Mouse (Mus musculus): ENCODE measurements at regions not wholly inside any gene's neighbourhood (a gene's known extent, or its start where the extent isn't known, plus 50 kb on each side); places are given as distances from the start of the nearest gene placed in this dataset.

DNA sequence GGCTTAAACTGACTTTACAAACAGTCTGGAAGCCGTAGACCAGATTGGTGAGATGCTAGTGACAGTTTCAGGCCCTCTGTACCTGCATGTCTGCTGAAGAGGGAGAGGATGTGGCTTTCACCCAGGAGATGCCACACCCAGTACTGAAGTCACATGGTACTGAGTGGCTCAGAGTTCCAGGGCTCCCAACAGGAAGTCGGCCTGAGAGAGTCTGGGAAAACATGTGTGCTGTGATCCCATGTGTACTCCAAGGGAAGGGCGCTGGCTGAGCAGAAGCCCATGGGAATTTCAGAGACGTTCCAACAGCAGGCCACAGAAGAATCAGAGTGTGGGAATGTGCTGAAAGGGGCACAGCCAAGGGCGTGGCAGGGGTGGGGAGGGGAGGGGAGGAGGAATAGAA lies 120.7 kb upstream of the Spdye4c start:
- no peak overlapping the region for H3K4me3 ChIP-seq (replicated peaks; ENCODE audit: low read length)
- H3K27me3 ChIP-seq (ENCODE audit: insufficient read depth, low read length): peaks cover 2% of the 10 kb centered on the region; the same call in 1 of the 2 replicates
- H3K36me3 ChIP-seq (ENCODE audit: insufficient read depth, low read length): no peaks in the 10 kb centered on the region
- peaks cover 29% of the 10 kb centered on the region for H3K4me1 ChIP-seq (replicated peaks; ENCODE audit: low read depth, low read length)
- no peaks in the 10 kb centered on the region for H3K9me3 ChIP-seq (ENCODE audit: low read length)
- TF ChIP-seq NANOG (IDR thresholded peaks at IDR 0.05; ENCODE audit: borderline replicate concordance, low read length) (no peak), CTCF (conservative IDR thresholded peaks at IDR 0.05; ENCODE audit: low read length) (no peak), POU5F1 (IDR thresholded peaks at IDR 0.05; ENCODE audit: borderline replicate concordance, low read length) (no peak)

DNA sequence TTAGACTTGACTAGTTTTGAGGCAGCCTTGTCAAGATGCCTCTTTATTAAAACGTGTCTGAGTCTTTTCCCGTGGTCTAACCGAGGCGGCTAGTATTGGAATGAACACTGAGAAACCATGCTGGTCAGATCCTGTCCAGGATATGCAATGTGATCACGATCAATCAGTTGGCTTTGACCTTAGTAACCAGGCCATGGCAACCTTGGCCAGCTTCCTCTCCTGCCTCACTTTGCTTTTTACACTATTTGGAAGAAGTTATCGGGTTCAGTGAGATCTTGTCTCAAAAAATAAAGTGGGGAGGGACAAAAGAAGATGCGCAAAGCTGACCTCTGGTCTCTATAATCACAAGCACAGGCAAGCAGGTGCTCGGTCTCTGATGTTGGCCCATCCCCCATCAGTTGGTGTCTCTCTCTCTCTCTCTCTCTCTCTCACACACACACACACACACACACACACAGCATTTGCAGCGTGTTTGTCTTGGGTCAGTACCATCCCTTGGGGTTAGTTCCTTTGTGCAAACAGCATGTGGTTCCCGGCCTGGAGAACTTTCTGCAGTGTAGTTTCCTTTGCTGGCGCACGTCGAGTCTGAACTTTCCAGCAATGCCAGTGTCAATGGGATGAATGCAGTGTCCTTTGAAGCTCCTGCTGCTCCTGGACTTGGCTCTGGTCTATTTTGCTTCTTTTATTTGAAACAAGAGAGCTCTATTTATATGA lies 117.6 kb upstream of the Spdye4c start:
- Histone ChIP-seq H3K36me3 (ENCODE audit: insufficient read depth, low read length) (no peaks in the 10 kb centered on the region), H3K4me3 (replicated peaks; ENCODE audit: low read length) (no peak overlapping the region), H3K4me1 (replicated peaks; ENCODE audit: low read depth, low read length) (peaks cover 16% of the 10 kb centered on the region), H3K27me3 (ENCODE audit: insufficient read depth, low read length) (peaks cover 2% of the 10 kb centered on the region; the same call in 1 of the 2 replicates), H3K9me3 (ENCODE audit: low read length) (no peaks in the 10 kb centered on the region)
- TF ChIP-seq CTCF (conservative IDR thresholded peaks at IDR 0.05; ENCODE audit: low read length) (no peak), NANOG (IDR thresholded peaks at IDR 0.05; ENCODE audit: borderline replicate concordance, low read length) (no peak), POU5F1 (IDR thresholded peaks at IDR 0.05; ENCODE audit: borderline replicate concordance, low read length) (no peak)

DNA sequence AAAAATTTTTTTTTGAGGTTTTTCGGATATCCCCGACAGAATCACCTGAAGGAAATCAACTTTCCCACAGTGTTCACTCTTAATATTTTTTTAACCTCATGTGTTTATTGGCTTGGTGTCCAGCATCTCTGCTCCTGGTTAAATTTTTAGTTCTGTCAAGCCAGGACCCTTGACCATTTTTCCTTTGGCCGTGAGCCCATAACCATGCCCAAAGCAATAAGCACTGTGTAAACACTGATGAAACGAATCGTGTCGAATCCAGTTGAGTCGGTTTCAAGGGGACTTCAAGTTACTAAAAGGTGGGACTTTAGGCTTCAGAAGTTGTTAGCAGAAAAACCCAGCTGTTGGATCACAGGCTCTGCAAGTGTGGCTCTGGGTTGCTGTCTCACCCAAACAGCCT lies 117.0 kb upstream of the Spdye4c start:
- no peak for TF ChIP-seq NANOG (IDR thresholded peaks at IDR 0.05; ENCODE audit: borderline replicate concordance, low read length)
- no peak for TF ChIP-seq POU5F1 (IDR thresholded peaks at IDR 0.05; ENCODE audit: borderline replicate concordance, low read length)
- no peak for TF ChIP-seq CTCF (conservative IDR thresholded peaks at IDR 0.05; ENCODE audit: low read length)
- H3K27me3 ChIP-seq (ENCODE audit: insufficient read depth, low read length): peaks cover 2% of the 10 kb centered on the region; the same call in 1 of the 2 replicates
- no peak overlapping the region for H3K4me3 ChIP-seq (replicated peaks; ENCODE audit: low read length)
- H3K4me1 ChIP-seq (replicated peaks; ENCODE audit: low read depth, low read length): peaks cover 16% of the 10 kb centered on the region
- H3K36me3 ChIP-seq (ENCODE audit: insufficient read depth, low read length): no peaks in the 10 kb centered on the region
- no peaks in the 10 kb centered on the region for H3K9me3 ChIP-seq (ENCODE audit: low read length)

DNA sequence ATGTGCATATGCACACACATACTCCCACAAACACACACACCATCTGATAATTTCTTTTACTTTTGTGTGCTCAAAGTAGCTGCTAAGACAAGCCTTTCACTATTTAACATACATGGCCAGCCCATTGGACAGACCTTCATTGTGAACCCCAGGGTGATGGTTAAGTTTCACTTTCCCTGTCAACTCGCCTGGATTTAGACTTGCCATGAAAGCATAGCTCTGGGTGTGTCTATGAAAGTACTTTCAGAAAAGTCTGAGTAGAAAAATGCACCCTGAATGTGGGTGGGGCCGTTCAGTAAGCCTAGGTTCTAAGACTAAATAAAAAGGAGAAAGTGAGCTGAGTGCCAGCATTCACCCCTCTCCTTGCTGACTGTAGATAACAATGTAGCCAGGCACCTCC lies 113.8 kb upstream of the Spdye4c start:
- no peaks in the 10 kb centered on the region for H3K4me1 ChIP-seq (replicated peaks; ENCODE audit: low read depth, low read length)

DNA sequence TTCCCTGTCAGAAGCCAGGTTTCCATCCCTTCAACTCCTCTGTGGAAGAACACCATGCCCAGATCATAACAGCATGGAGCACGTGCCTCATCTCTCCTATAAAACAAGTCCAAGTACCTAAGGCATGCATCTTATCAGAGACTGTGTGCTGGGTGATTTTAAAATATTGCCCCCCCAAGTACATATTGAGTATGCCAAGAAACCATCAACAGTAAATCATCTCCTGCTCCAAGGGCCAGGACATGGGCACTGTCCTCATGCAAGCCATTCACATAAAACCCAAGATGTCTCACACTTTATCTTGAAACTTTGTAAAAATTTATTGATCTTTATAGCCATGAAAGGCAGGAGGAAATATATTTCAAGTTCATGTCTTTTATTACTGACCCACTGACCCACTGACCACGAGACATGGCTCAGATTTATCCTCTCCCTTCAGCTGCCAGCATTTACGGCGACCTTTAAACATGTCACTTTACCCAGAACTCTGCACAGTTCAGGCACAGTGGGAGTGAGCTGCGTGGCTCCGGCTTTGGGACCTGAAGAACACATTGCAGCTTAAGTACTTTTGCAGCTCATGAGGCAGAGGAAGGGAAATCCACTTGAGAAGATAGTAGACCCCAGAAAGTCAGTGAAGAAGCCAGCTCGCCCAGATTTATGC lies 99.7 kb upstream of the Spdye4c start:
- TF ChIP-seq POU5F1 (IDR thresholded peaks at IDR 0.05; ENCODE audit: borderline replicate concordance, low read length): no peak
- no peak for TF ChIP-seq NANOG (IDR thresholded peaks at IDR 0.05; ENCODE audit: borderline replicate concordance, low read length)
- no peak for TF ChIP-seq CTCF (conservative IDR thresholded peaks at IDR 0.05; ENCODE audit: low read length)
- Histone ChIP-seq H3K36me3 (ENCODE audit: insufficient read depth, low read length) (no peaks in the 10 kb centered on the region), H3K4me3 (replicated peaks; ENCODE audit: low read length) (no peak overlapping the region), H3K27me3 (ENCODE audit: insufficient read depth, low read length) (no peaks in the 10 kb centered on the region), H3K4me1 (replicated peaks; ENCODE audit: low read depth, low read length) (peaks cover 8% of the 10 kb centered on the region), H3K9me3 (ENCODE audit: low read length) (no peaks in the 10 kb centered on the region)

More for the DNA sequence above, 113.8 kb upstream of the Spdye4c start:
- peaks cover 2% of the 10 kb centered on the region; the same call in 1 of the 2 replicates for H3K27me3 ChIP-seq (ENCODE audit: insufficient read depth, low read length)
- no peaks in the 10 kb centered on the region for H3K36me3 ChIP-seq (ENCODE audit: insufficient read depth, low read length)
- H3K4me3 ChIP-seq (replicated peaks; ENCODE audit: low read length): no peak overlapping the region
- TF ChIP-seq CTCF (conservative IDR thresholded peaks at IDR 0.05; ENCODE audit: low read length) (no peak), NANOG (IDR thresholded peaks at IDR 0.05; ENCODE audit: borderline replicate concordance, low read length) (no peak), POU5F1 (IDR thresholded peaks at IDR 0.05; ENCODE audit: borderline replicate concordance, low read length) (no peak)
- no peaks in the 10 kb centered on the region for H3K9me3 ChIP-seq (ENCODE audit: low read length)

DNA sequence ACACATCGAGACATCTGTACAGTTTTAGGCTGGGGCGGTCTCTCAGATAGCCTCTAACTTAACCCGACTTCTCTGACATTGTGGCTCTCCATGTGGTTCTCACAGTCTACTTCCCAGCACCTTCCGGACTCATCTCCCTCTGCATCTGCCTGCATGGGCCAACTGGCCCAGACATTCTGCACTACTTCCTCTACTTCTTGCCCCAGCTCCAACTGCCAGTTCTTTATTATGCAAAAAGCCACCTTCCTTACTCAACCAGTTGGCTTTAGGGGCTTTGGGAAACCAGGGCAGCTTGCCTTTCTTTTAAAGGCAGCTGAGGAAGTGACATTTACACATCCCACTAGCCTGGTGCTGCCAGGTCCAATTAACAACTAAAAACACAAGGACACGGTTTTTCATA lies 97.1 kb upstream of the Spdye4c start:
- no peaks in the 10 kb centered on the region for H3K36me3 ChIP-seq (ENCODE audit: insufficient read depth, low read length)
- H3K4me1 ChIP-seq (replicated peaks; ENCODE audit: low read depth, low read length): peaks cover 8% of the 10 kb centered on the region
- H3K9me3 ChIP-seq (ENCODE audit: low read length): no peaks in the 10 kb centered on the region
- peak; percentile 67; the same call in 1 of the 2 replicates for TF ChIP-seq POU5F1 (IDR thresholded peaks at IDR 0.05; ENCODE audit: borderline replicate concordance, low read length)
- TF ChIP-seq NANOG (IDR thresholded peaks at IDR 0.05; ENCODE audit: borderline replicate concordance, low read length): no peak
- TF ChIP-seq CTCF (conservative IDR thresholded peaks at IDR 0.05; ENCODE audit: low read length): no peak
- H3K27me3 ChIP-seq (ENCODE audit: insufficient read depth, low read length): no peaks in the 10 kb centered on the region
- H3K4me3 ChIP-seq (replicated peaks; ENCODE audit: low read length): no peak overlapping the region

DNA sequence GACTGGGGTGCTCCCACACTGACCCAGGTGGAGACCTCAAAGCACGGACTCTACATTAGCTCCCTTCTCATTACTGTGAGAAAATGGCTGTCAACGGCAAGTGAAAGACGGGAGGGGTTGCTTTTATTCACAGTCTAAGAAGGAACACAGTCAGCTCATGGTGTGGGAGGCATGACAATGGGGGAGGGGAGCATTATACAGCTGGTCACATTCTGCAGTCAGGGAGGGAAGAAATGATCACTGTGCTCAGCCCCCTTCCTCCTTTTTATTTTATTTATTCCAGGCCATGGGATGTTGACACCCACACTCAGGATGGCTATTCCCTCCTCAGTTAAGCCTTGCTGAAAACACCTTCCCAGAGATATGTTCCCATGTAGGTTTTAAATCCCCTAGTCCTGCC lies 93.1 kb upstream of the Spdye4c start:
- Histone ChIP-seq H3K27me3 (ENCODE audit: insufficient read depth, low read length) (no peaks in the 10 kb centered on the region), H3K36me3 (ENCODE audit: insufficient read depth, low read length) (no peaks in the 10 kb centered on the region), H3K4me1 (replicated peaks; ENCODE audit: low read depth, low read length) (peaks cover 8% of the 10 kb centered on the region), H3K4me3 (replicated peaks; ENCODE audit: low read length) (no peak overlapping the region), H3K9me3 (ENCODE audit: low read length) (no peaks in the 10 kb centered on the region)
- TF ChIP-seq POU5F1 (IDR thresholded peaks at IDR 0.05; ENCODE audit: borderline replicate concordance, low read length): no peak
- no peak for TF ChIP-seq NANOG (IDR thresholded peaks at IDR 0.05; ENCODE audit: borderline replicate concordance, low read length)

DNA sequence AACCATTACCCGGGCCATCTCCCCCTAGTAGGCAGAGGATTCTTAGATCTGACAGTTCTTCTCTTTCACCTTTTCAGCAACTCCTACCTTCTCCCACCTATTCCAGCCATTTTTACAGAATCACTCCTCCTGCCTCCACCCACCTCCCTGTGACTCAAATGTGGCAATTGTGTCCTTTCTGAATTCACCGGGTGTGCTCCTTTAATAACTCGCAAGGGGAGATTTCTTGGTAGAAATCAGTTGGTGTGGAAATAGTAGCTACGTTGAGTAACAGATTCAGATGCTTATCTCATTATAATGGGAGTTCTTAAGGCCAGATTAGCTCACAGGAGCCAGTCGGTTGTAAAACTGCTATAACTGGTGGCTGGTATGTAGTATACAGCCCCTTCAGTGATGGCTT lies 92.4 kb upstream of the Spdye4c start:
- no peak for TF ChIP-seq POU5F1 (IDR thresholded peaks at IDR 0.05; ENCODE audit: borderline replicate concordance, low read length)
- no peak for TF ChIP-seq CTCF (conservative IDR thresholded peaks at IDR 0.05; ENCODE audit: low read length)
- no peak for TF ChIP-seq NANOG (IDR thresholded peaks at IDR 0.05; ENCODE audit: borderline replicate concordance, low read length)

More for the DNA sequence above, 92.4 kb upstream of the Spdye4c start:
- H3K36me3 ChIP-seq (ENCODE audit: insufficient read depth, low read length): no peaks in the 10 kb centered on the region
- no peak overlapping the region for H3K4me3 ChIP-seq (replicated peaks; ENCODE audit: low read length)
- H3K9me3 ChIP-seq (ENCODE audit: low read length): no peaks in the 10 kb centered on the region
- no peaks in the 10 kb centered on the region for H3K27me3 ChIP-seq (ENCODE audit: insufficient read depth, low read length)
- H3K4me1 ChIP-seq (replicated peaks; ENCODE audit: low read depth, low read length): peaks cover 6% of the 10 kb centered on the region

All from E14TG2a.4 (cell line).